Mouse (Mus musculus): ENCODE measurements around the gene Bcl11a.
"Not testable (repeated sequence)": the region's sequence is repeated elsewhere in the genome, so short reads cannot be mapped to it uniquely, and the experiment has no call there.

Gene Bcl11a

DNA sequence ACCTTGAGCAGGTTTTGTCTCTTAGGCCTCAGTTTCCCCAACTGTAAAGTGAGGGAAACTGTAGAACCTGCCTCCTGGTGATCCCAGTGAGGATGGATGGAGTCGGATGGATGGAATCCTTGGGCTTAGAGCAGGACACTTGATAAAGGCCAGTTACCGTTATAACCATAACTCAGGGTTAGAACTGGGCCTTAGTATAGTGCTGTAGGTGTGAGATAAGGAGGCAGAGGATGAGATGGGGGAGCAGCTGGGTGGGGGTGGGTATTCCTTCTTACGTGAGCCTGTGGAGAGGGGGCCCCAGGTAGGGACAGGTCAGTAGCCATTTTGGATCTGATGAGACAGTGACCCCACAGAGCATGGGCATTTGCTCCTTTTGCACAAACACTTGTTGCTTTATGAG, 23.8 kb downstream of the Bcl11a start:
- no peak for DNase-seq

DNA sequence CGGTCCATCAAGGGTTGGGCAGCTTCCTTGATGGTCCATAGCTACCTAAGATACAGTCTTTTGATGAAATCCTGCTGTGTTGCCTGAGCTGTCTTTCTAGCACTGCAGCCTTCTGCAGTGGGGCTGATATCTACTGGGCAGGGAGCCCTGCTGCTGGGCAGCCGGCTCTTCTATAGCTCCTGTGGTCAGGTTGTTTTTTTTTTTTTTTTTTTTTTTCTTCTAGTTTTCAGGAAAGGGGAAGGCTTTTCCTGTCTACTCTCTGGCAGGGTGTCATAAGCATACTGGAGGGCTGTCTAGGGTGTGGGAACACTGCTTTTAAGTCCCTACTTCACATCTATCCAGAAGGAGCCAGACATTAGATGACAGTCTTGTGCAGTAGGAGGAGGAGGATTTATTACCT, 24.5 kb downstream of the Bcl11a start:
- DNase-seq, result no peak

DNA sequence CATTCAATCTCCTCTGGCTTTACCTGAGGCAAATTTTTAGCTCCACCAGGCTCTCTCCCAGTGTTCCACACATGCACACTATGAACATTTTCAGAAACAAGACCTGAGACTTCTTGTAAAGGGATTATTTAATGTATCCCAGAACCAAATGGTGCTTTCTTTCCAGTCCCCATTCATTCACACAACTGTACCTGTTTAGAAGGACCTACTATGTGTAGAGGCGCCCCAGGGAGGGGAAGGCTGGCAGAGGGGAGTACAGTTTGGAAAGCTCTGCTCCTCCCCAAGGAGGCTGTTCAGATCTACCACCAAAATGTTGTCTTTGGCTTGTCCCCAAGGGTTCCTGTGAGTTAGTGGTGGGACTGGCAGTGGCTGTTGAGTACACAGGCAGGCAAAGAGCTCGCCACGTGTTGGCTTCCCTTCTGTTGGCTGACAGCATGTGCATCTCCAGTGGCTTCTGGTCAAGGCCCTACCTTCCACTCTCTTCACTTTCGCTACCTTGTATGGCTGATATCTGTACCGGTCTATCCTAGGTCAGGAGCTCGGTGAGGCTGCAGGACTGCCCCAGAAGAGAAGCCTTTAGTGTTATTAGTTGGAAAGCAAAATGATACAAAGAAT, 25.4 kb downstream of the Bcl11a start:
- DNase-seq, result no peak

DNA sequence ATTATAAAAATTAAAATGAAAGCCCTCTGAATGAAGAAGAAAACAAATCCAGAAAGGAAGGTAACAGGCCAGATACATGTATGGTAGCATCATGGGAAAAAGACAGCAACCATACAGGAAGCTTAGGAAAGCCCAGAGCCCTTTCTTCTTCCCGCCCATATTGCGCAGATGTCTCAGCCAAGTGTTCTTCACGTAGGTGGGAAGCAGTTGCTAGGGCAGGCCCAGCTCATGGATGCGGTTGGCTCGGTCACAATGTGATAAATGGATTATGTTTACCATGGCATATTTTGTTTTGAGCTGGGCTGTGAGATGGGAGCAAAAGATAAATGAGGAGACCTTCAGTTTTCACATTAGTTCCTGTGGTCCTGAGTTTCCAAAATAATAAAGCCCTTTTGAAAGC, 29.6 kb downstream of the Bcl11a start:
- no peak for DNase-seq

DNA sequence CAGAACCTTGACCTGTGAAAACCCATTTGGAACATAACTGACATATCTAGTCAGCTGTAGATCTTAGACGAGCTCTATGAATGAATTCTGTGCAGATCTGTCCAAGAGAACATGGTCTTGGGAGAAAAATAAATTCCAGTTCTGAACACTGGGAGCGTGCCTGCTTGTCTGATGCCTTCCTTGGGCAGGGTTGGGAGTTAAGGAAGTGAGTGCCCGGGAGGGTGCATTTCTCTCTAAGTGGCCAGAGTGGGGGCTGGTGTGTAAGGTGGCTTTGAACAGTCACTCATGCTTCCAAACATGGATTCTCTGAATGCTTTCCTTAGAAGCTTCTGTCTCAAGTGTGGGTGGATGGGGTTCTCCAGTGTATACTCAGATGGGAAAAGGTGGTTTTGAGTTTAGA, 31.1 kb downstream of the Bcl11a start:
- no peak for DNase-seq

DNA sequence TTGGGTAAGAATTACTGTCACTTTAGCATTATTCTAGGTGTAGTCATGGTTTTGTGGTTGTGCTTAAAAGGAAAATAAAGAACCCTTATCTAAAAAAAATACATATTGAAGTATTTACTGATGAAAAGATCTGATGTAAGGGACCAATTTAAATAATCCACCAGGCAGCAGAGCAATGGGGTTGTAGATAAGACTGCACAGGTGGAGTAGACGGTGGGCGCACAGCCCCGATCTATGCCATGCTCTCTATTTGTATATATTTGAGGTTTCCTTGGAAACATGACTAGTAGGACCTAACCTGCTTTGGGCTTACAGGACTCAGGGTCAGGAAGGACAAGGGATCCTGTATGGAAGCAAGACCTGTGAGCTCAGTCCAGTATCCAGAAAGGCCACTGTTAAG, 31.5 kb downstream of the Bcl11a start:
- no peak for DNase-seq

DNA sequence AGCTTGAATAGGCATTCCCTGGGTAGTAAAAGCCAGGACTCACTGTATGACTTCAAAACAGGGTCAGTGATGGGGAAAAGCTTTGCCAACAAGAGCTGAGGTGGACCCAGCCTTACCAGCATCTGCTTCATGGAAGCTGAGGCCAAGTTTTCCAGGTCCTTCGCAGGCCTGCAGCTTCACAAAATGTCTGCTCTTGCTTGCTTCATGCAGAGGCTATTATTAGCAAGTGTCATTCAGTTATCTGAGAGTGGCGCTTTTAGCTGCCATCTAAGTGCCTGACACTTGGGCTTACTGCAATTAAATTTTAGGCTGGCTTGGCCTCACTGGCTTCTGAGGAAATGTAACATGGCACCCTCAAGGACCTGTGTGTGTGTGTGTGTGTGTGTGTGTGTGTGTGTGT, 32.3 kb downstream of the Bcl11a start:
- no peak for DNase-seq

DNA sequence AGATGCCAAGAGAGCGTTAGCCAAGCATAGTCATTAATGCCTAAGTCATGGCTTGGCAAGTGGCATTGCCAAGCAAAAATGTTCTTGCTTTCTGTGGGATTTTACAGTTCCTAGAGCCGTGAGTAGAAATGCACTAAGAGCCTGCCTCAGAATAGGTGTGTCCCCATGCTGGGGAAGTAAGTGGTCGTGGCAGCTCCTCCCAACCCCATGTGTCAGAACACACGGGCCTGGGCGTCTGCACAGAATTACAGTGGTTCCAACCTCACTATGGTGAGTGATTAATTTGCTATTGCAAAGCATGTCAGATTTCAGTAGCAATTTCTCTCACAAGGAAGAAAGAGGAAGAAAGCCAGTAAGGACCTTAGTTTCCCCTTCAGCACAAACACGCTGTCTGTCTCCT, 33.9 kb downstream of the Bcl11a start:
- no peak for DNase-seq

DNA sequence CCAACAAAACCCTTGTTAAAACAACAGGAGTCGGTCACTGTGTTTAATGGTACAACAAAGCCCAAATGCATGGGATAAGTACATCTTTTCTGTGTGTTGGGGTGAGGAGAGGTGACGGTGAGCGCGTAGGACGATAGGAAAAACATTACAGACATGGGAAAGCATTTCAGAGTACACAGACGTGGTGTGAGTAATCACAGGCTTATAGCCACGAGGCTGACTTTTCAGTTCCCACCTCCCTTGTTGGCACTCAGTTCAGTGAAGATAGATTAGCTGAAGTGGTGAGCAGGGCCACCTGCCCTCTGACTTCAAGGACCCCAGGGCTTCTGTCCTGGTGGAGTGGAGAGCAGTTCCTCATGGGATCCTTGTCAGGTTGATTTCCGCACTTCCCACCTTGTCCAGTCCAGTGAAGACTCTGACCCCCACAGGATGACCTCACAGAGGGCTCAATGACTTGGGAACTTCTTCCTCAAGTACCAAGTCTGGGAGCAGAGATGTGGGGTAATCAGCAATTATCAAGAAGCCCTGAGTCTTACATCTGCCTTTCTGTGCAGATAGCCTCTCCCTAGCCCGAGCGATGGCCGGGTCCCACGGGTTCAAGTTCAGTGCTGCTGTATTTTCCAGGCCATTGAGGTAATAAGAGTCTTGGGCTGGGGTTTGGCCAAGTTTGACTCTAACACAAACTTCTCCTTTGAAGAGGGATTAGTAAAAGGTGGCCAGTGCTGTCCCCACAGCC, 37.3 kb downstream of the Bcl11a start:
- DNase-seq, result no peak

DNA sequence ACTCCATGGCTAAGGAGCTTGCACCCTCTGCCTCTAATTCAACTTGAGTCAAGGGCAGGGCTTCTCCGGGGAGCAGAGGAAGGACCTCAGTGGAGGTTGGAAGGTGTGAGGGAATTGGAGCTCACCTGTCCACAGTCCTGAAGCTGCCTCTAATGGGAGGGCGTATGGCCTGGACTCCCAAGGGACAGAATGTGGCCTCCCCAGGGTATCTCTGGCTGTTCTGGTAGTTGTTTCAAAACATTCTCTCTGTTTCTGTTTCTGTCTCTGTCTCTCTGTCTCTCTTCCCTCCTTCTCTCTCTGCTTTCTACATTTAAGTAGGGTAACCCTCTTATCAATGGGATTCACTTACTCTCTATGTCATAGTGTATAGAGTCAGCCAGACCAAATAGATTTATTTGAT, 38.2 kb downstream of the Bcl11a start:
- no peak for DNase-seq

DNA sequence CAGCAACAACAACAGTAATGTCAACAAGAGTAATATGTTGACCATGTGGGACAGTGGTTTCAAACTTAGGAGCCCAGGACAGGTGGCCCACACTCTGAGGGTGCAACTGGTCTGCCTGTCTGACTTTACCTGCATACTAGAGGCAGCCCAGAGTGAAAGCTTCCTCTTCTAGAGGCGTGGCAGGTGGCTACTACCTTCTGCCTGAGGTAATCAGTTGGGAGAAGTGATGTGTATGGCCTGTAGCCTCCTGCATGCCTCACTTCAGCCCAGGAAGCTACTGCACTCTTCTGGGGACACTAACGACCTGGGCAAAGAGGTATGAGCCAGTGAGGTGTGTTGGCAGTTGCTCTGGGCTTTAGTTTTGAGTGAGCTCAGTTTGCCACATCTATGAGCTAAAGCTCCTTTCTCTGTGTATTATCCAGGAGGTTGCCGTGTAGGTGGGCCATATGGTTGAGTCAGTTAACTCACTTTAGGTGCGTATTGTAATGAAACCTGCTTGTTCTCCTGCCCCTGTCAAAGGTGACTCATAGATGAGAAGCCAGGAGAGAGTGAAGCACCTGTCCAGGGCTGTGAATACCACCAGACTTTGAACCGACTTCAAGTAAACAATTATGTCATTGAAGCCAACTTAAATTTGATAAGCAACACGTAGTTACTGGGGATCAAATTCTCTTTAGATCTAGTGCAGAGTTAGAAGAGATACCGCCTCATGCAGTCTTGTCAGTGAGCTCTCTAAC, 38.9 kb downstream of the Bcl11a start:
- no peak for DNase-seq

DNA sequence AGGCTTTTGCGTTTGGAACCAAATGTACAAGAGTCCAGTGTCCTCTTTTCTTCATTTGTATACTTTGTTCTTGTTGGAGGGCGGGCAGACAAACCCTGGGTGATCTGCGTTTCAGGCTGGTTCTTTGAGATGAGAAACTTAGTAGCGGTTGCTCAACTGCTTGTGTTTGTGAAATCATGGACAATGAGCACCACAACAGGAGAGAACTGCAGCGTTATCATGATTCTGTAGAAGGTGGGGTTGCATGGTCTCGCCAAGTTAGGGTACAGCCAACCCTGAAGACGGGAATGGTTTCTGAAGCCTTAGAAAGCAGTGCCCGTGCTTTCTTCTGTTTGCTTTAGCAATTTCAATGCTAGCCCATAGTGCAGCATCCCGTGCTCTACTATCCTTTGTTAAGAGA, 43.3 kb downstream of the Bcl11a start:
- no peak for DNase-seq

DNA sequence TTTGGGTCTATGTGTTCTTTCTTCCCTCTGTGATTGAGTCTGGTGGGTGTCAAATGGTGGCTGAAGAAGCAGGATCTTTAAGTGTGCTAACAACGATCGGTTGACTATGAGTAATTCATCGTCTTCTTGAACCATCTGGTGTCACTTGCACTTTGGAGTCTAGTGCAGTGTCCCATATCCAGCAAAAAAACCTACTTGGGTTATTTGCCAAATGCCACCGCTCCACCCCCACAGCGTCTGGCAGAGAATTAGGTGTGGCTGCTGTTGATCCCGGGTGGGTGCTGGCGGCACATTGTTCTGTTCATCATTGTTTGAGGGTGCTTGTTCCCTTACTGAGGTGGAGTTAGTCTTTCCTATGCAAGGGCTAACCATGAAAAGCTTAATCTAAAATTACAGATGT, 45.0 kb downstream of the Bcl11a start:
- no peak for DNase-seq

DNA sequence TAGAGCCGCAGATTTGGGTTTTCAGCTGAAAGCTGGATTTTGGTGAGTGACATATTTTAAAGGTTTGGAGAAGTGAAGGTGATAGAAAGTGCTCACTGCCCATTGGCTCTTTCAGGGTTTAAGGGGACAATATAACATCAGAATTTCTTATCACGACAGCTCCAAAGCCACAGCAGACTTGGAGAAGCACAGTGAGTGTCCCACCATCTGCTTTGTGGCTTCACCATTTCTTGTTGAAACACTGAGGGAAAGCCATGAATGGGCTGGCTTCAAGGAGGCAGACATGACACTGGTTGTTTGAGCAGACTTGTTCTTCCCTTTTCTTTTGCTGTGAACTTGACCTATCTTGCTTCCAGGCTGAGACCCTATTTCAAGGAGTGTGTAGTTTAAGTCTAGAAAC, 46.1 kb downstream of the Bcl11a start:
- DNase-seq, result no peak

DNA sequence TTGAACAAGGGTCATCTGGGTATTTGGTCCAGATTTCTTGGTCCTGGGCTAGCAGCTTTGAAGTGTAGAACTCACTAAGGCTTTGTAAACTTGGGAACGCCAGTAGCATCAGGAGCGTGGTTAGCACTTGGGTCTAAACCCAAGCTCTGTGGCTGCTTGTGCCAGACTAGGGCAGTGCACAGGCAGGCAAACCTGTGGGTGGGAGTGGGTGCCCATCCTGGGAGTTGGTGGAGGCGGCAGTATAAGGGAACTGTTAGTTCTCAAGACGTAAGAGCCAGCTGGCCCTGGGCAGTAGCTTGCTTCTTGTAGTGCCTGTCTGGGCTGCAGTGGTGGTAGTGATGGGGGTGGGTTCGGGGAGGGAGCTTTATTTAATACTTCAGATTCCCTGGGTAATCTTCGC, 47.2 kb downstream of the Bcl11a start:
- no peak for DNase-seq

DNA sequence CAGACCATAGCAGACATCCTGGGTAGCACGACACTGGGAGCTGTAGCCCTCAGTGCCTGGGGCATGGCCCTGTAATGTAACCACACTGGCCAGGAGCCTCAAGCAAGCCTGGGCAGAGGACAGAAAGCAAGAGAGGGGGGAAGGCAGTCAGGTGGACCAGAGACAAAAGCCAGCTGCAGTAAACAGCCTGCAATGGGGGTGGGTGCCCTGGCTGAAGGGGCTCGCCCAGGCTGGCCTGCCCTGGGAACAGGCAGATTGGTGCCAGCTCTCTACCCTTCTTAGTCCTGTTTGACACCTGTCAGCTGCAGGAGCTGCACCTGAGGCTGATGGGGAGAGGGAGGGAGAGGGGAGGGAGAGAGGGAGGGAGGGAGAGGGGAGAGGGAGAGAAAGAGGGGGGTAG, 50.1 kb downstream of the Bcl11a start:
- no peak for DNase-seq

DNA sequence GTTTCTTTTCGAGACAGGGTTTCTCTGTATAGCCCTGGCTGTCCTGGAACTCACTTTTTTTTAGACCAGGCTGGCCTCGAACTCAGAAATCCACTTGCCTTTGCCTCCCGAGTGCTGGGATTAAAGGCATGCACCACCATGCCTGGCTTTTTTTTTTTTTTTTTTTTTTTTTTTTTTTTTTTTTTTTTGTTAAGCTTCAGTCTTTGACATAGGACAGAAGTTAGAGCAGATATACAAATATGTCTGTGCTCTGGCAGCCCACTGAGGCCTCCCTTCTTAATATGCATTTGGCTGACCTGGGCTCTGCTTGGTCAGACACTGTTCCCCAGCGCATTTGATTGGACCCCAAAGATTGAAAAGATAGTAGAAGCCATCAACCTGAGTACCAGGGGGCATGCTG, 51.0 kb downstream of the Bcl11a start:
- DNase-seq, result not testable (repeated sequence)

DNA sequence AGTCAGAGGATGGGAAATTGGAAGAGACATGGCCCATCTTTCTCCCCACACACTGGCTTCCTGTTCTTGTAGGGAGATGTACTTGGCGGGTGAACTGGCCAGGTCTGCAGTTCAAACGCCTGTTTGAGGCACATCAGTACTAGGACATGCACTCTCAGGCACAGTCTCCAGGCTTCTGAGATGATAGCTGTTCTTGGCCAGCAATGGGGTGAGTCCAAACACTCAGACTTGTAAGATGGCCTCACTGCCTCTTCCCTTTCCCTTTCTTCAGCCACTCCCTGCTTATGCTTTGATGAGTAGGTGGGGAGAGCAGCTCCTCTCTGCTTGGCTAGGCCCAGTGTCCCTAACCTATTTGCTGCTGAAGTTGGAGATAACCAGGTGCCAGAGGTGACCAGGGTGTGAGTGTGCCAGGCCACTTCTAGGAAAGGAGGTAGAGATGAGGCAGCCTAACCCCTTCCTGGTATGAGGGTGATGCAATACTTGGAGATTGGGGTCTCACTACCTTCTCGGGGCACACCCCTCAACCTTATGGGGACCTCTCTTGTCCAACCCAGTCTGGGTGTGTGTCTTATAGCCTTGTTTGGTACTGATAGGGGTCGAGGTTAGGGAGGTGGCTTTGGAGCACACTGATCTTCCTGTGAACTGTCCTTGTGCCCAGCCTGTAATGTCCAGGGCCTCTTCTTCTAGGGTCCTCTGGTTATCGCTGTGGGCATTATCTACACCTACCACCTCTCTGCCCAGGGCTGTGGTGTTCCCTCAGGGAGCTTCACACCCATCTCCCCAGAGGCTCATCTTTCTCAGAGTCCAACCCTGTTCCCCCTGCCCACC, 51.7 kb downstream of the Bcl11a start:
- DNase-seq, result no peak

DNA sequence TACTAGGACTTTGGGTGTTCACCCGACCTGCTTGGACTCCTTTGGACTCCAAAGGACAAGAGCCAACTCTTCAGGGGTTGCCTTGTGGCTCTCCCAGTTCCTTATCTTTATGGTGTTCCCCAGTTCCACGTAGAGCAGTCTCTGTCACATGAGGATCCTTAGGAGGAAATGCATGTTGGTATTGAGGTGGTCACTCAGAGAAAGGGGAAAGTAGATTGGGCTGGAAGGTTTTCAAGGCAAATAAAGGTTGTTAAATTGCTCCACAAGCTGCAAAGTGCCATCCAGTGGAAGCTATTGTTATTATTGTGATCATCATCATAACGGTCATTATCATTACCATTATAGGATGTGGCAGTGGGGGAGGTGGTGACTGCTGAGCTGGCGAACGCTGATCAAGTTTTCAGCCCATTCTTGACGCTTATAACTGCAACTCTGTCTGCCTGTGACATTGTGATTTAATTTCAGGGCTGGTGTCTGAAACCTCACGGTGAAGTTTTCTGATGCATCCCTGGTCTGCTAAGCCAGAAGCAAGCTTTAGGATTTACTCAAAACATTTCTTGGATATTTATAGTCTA, 52.4 kb downstream of the Bcl11a start:
- DNase-seq, result no peak

DNA sequence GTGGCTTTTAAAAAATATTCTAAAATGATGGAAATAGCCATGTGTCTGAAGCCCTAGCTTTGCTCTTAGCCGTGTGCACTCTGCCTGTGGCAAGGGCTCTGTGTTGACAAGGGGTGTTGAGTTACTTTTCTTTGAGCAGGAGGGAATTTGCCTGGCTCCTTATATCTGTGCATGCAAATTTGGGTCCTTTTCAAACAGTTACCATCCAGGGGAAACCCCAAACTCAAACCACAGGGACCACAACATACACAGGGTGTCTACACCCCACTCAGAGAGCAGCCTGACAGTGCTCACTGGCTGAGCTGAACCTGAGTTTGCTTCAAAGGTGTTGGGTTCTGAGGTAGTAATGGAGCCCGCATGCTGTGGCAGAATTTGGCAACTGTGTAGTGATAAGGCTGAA, 54.0 kb downstream of the Bcl11a start:
- peak; percentile 34 for DNase-seq

DNA sequence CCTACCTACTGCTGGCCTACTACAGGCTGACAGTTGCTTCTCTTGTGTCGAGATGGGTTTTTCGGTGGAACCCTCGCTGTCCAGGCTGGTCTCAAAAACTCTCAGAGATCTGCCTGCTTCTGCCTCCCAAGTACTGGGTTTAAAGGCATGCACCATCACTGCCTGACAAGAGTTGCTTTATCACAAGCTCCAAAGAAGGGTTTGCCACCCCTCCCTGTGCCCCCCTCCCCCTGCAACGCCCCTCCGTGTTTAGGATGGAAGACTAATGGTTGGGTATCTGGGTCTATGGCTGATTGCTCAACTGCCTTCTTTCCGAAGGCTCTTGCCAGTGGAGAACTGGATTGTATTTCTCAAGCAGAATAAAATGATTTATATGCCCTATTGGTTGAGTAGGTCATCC, 54.5 kb downstream of the Bcl11a start:
- DNase-seq, result no peak

DNA sequence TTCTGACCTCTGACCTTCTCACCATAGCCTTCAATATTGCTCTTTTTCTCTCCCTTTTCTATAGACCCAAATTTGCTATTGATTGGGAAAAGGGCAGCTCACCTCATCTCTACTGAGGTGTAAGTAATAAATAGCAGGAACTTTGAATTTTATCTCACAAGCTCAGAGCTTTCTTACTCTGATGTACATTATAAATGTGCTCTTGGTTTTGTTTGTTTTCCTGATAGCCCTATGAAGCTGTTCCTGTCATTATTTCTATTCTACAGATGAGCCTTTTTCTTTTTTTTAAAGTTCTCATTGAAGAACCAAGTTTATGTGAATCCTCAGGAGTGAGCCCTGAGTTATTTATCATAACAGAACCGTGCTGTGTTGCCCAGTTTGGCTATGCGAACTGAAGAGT, 55.0 kb downstream of the Bcl11a start:
- no peak for DNase-seq

DNA sequence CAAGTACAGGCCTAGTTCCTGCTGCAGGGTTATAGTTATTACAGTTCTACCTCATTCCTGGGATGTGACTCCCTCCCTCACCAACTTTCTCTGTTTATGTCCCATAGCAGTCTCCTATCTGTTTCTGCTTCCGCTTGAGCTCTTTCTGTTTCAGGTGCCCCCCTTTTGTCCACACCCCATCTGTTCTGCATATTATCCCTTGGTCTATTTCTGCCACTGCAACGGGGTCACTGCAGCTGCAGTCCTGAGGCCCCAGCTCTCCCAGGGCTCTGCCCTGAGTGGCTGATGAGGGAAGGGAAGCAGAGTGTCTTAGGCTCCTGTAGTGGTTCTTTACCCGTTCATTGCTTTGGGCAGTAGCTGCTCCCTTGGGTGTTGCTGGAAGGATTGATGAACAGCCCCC, 55.6 kb downstream of the Bcl11a start:
- DNase-seq, result no peak

Measured in thymus, postnatal 4 days (tissue).